Mouse (Mus musculus): ENCODE measurements at regions not wholly inside any gene's neighbourhood (a gene's known extent, or its start where the extent isn't known, plus 50 kb on each side); places are given as distances from the start of the nearest gene placed in this dataset.

DNA sequence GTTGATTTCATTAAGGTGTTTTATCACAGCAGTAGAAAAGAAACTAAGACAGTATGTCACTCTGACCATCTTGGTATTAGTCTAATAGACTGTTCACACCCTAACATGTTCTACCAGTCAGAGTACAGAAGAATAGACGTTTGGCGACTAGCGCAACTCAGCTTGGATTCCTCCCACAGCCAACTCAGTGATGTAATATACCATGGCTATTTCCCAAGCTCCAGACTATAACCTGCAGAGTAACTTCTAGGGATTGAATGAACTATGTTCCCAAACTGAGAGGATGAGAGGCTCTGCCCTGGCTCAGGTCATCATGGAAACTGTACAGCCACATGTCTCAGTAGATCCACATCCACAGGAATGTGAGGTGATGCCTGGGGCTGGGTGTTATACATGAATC, 128.6 kb upstream of the Plcz1 start:
- WGBS = 98% methylated on average over 3 of the region's 3 CpGs
- no peak overlapping the region for H3K4me2 ChIP-seq (ENCODE audit: low read length)
- no peak for ATAC-seq (ENCODE audit: insufficient number of reproducible peaks, insufficient read depth, low FRiP score, low read depth)

DNA sequence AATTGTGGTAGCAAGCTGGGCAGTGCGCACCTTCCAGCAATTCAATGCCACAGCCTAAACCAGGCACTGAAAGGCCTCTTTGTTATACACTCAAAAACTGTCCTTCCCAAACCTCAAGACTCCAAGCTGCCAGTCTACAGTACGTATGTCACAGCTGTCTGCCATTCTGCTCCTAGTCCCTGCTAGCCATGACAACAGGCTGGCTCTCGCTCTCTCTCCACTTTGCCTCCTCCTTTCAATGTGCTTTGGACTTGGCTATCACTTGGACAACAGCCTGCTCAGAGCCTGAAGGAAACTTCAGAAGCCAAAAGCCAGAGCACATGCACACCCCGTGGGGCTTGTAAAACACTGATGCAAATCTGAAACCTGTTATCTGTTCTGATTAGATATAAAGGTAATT, 125.9 kb upstream of the Plcz1 start:
- Histone ChIP-seq H3K4me3 (ENCODE audit: control insufficient read depth in 1 of 2, insufficient read depth in 1 of 2, low read depth in 1 of 2, low read length in 2 of 2) (no peak overlapping the region), H3K4me2 (ENCODE audit: low read length) (no peak overlapping the region), H3K27ac (replicated peaks in 1 of 2; ENCODE audit: control insufficient read depth in 1 of 2, insufficient read depth in 1 of 2, low read depth in 2 of 2, low read length in 2 of 2) (no peak overlapping the region), H3K36me3 (ENCODE audit: control insufficient read depth, insufficient read depth, low read length) (no peaks in the 10 kb centered on the region), H3K27me3 (ENCODE audit: control insufficient read depth, insufficient read depth, low read length) (no peaks in the 10 kb centered on the region), H3K9me3 (ENCODE audit: control insufficient read depth, low read length) (no peaks in the 10 kb centered on the region), H3K4me1 (ENCODE audit: control insufficient read depth in 2 of 2, insufficient read depth in 2 of 2, low read length in 2 of 2) (no peaks in the 10 kb centered on the region), H3K9ac (ENCODE audit: low read length) (no peak overlapping the region)
- no peak for ATAC-seq (ENCODE audit: insufficient number of reproducible peaks, insufficient read depth, low FRiP score, low read depth)
- 73% methylated on average over 4 of the region's 4 CpGs for WGBS

More for the DNA sequence above, 128.6 kb upstream of the Plcz1 start:
- Histone ChIP-seq H3K4me3 (ENCODE audit: control insufficient read depth in 1 of 2, insufficient read depth in 1 of 2, low read depth in 1 of 2, low read length in 2 of 2) (no peak overlapping the region), H3K27me3 (ENCODE audit: control insufficient read depth, insufficient read depth, low read length) (no peaks in the 10 kb centered on the region), H3K9ac (ENCODE audit: low read length) (no peak overlapping the region), H3K9me3 (ENCODE audit: control insufficient read depth, low read length) (no peaks in the 10 kb centered on the region), H3K4me1 (ENCODE audit: control insufficient read depth in 2 of 2, insufficient read depth in 2 of 2, low read length in 2 of 2) (no peaks in the 10 kb centered on the region), H3K36me3 (ENCODE audit: control insufficient read depth, insufficient read depth, low read length) (no peaks in the 10 kb centered on the region), H3K27ac (replicated peaks in 1 of 2; ENCODE audit: control insufficient read depth in 1 of 2, insufficient read depth in 1 of 2, low read depth in 2 of 2, low read length in 2 of 2) (no peak overlapping the region)

DNA sequence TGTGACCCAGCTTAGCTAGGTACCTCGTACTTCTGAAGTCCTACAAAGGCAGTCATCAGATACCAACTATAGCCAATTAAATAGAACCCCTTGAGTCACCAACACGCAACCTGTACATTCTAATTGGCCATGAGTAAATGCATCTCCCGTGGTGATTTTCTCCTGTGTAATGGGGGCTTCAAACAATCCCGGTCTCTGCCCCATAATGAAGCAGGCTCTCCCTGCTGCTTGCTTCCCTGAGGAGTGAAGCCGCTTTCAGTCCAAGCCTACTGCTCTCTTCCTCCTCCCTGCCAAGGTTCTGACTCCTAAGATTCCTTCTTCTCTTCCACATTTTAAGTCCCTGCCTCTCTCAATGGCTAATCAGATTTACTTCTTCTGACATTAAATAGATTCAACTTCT, 121.5 kb upstream of the Plcz1 start:
- Histone ChIP-seq H3K9ac (ENCODE audit: low read length) (no peak overlapping the region), H3K9me3 (ENCODE audit: control insufficient read depth, low read length) (no peaks in the 10 kb centered on the region), H3K27ac (replicated peaks in 1 of 2; ENCODE audit: control insufficient read depth in 1 of 2, insufficient read depth in 1 of 2, low read depth in 2 of 2, low read length in 2 of 2) (no peak overlapping the region), H3K4me2 (ENCODE audit: low read length) (no peak overlapping the region), H3K36me3 (ENCODE audit: control insufficient read depth, insufficient read depth, low read length) (no peaks in the 10 kb centered on the region), H3K4me1 (ENCODE audit: control insufficient read depth in 2 of 2, insufficient read depth in 2 of 2, low read length in 2 of 2) (no peaks in the 10 kb centered on the region), H3K27me3 (ENCODE audit: control insufficient read depth, insufficient read depth, low read length) (no peaks in the 10 kb centered on the region), H3K4me3 (ENCODE audit: control insufficient read depth in 1 of 2, insufficient read depth in 1 of 2, low read depth in 1 of 2, low read length in 2 of 2) (no peak overlapping the region)
- WGBS = 79% methylated on average over 5 of the region's 5 CpGs
- no peak for ATAC-seq (ENCODE audit: insufficient number of reproducible peaks, insufficient read depth, low FRiP score, low read depth)

DNA sequence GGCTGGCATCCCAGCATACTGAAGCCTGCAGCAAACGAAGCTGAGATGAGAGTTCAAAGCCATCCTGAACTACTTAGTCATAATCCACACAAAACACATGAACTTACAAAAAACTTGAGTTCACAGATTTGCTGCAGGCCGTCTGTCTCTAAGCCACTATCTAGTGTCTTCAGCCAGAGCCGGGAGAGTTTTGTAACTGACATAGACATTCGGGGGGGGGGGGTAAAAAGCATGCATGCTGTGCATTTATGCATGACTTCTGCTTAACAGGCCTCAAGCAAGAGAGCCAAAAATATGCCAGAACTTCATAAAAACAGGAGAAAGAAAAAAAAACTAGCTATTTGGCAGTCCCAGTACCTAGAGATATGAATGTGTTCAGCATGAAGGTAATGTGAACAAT, 120.2 kb upstream of the Plcz1 start:
- no peaks in the 10 kb centered on the region for H3K9me3 ChIP-seq (ENCODE audit: control insufficient read depth, low read length)
- no peak overlapping the region for H3K27ac ChIP-seq (replicated peaks in 1 of 2; ENCODE audit: control insufficient read depth in 1 of 2, insufficient read depth in 1 of 2, low read depth in 2 of 2, low read length in 2 of 2)
- H3K27me3 ChIP-seq (ENCODE audit: control insufficient read depth, insufficient read depth, low read length) = no peaks in the 10 kb centered on the region
- no peaks in the 10 kb centered on the region for H3K4me1 ChIP-seq (ENCODE audit: control insufficient read depth in 2 of 2, insufficient read depth in 2 of 2, low read length in 2 of 2)
- 73% methylated on average over 4 of the region's 4 CpGs for WGBS
- no peak overlapping the region for H3K9ac ChIP-seq (ENCODE audit: low read length)
- no peak overlapping the region for H3K4me2 ChIP-seq (ENCODE audit: low read length)
- H3K36me3 ChIP-seq (ENCODE audit: control insufficient read depth, insufficient read depth, low read length) = no peaks in the 10 kb centered on the region
- no peak for ATAC-seq (ENCODE audit: insufficient number of reproducible peaks, insufficient read depth, low FRiP score, low read depth)
- H3K4me3 ChIP-seq (ENCODE audit: control insufficient read depth in 1 of 2, insufficient read depth in 1 of 2, low read depth in 1 of 2, low read length in 2 of 2) = no peak overlapping the region

DNA sequence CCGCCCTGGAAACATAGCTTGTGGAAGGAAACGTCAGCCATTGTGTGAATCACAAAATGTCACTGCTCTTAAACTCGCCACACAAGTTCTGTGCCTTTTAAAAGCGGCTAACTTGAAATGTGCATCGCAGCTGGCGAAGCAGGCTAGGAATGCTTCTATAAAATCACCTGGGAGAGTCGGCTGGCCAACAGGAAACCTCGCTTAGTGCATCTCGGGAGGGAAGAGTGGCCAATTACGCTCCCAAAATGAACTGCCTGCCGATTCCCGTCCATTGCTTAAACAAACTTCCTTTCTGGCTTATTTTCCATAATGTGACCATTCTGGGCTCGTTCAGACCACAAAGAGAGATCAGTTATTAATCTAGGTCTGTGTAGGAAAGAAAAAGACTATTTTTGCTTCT, 119.7 kb upstream of the Plcz1 start:
- H3K4me2 ChIP-seq (ENCODE audit: low read length) = no peak overlapping the region
- WGBS = 80% methylated on average over 13 of the region's 13 CpGs

DNA sequence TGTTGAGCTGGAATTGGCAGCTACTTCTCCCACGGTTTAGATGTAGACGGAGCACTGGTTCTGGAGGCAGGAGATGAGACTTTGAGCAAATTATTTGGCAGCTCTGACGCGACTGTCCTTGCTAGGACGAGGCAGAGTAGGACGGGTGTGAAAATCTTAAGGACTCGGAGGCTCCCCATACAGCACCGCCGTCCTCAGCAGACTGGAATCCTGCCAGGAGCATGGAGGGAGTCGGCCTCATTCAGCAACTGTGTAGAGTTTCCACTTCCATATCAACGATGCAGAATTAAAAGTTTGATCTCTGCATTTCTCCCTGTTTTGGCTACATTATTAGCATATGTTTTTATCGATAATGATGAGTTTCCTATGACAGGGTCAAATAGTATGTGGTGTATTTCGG, 117.7 kb upstream of the Plcz1 start:
- no peaks in the 10 kb centered on the region for H3K36me3 ChIP-seq (ENCODE audit: control insufficient read depth, insufficient read depth, low read length)
- no peaks in the 10 kb centered on the region for H3K27me3 ChIP-seq (ENCODE audit: control insufficient read depth, insufficient read depth, low read length)
- no peaks in the 10 kb centered on the region for H3K4me1 ChIP-seq (ENCODE audit: control insufficient read depth in 2 of 2, insufficient read depth in 2 of 2, low read length in 2 of 2)
- H3K4me2 ChIP-seq (ENCODE audit: low read length) = no peak overlapping the region
- no peak overlapping the region for H3K9ac ChIP-seq (ENCODE audit: low read length)
- no peak for ATAC-seq (ENCODE audit: insufficient number of reproducible peaks, insufficient read depth, low FRiP score, low read depth)
- H3K4me3 ChIP-seq (ENCODE audit: control insufficient read depth in 1 of 2, insufficient read depth in 1 of 2, low read depth in 1 of 2, low read length in 2 of 2) = no peak overlapping the region
- H3K27ac ChIP-seq (replicated peaks in 1 of 2; ENCODE audit: control insufficient read depth in 1 of 2, insufficient read depth in 1 of 2, low read depth in 2 of 2, low read length in 2 of 2) = no peak overlapping the region
- no peaks in the 10 kb centered on the region for H3K9me3 ChIP-seq (ENCODE audit: control insufficient read depth, low read length)
- WGBS = 60% methylated on average over 13 of the region's 13 CpGs

More for the DNA sequence above, 119.7 kb upstream of the Plcz1 start:
- H3K27ac ChIP-seq (replicated peaks in 1 of 2; ENCODE audit: control insufficient read depth in 1 of 2, insufficient read depth in 1 of 2, low read depth in 2 of 2, low read length in 2 of 2) = no peak overlapping the region
- H3K4me1 ChIP-seq (ENCODE audit: control insufficient read depth in 2 of 2, insufficient read depth in 2 of 2, low read length in 2 of 2) = no peaks in the 10 kb centered on the region
- no peak for ATAC-seq (ENCODE audit: insufficient number of reproducible peaks, insufficient read depth, low FRiP score, low read depth)
- no peaks in the 10 kb centered on the region for H3K27me3 ChIP-seq (ENCODE audit: control insufficient read depth, insufficient read depth, low read length)
- no peak overlapping the region for H3K4me3 ChIP-seq (ENCODE audit: control insufficient read depth in 1 of 2, insufficient read depth in 1 of 2, low read depth in 1 of 2, low read length in 2 of 2)
- H3K36me3 ChIP-seq (ENCODE audit: control insufficient read depth, insufficient read depth, low read length) = no peaks in the 10 kb centered on the region
- H3K9me3 ChIP-seq (ENCODE audit: control insufficient read depth, low read length) = no peaks in the 10 kb centered on the region
- no peak overlapping the region for H3K9ac ChIP-seq (ENCODE audit: low read length)

DNA sequence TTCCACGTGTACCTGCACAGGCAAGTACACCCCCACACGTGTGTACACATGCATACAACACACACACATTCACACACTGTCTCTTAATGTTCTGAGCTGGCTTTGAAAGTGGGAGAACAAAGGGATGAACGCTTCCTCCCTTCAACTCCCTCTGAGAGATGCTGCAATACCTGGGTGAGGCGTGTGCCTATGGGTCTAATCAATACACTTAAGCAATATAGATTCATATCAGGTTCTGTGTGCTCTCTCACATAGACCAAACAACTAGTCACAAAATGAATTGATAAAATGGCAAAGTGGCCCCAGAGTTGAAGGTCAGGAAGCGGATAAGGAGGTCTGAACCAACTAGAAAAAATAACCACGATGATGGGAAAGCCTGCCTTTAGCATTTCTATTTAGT, 116.1 kb upstream of the Plcz1 start:
- Histone ChIP-seq H3K36me3 (ENCODE audit: control insufficient read depth, insufficient read depth, low read length) (no peaks in the 10 kb centered on the region), H3K9me3 (ENCODE audit: control insufficient read depth, low read length) (no peaks in the 10 kb centered on the region), H3K4me1 (ENCODE audit: control insufficient read depth in 2 of 2, insufficient read depth in 2 of 2, low read length in 2 of 2) (no peaks in the 10 kb centered on the region), H3K9ac (ENCODE audit: low read length) (no peak overlapping the region), H3K4me3 (ENCODE audit: control insufficient read depth in 1 of 2, insufficient read depth in 1 of 2, low read depth in 1 of 2, low read length in 2 of 2) (no peak overlapping the region), H3K27ac (replicated peaks in 1 of 2; ENCODE audit: control insufficient read depth in 1 of 2, insufficient read depth in 1 of 2, low read depth in 2 of 2, low read length in 2 of 2) (no peak overlapping the region), H3K27me3 (ENCODE audit: control insufficient read depth, insufficient read depth, low read length) (no peaks in the 10 kb centered on the region), H3K4me2 (ENCODE audit: low read length) (no peak overlapping the region)
- ATAC-seq (ENCODE audit: insufficient number of reproducible peaks, insufficient read depth, low FRiP score, low read depth) = no peak
- WGBS = 81% methylated on average over 6 of the region's 6 CpGs

DNA sequence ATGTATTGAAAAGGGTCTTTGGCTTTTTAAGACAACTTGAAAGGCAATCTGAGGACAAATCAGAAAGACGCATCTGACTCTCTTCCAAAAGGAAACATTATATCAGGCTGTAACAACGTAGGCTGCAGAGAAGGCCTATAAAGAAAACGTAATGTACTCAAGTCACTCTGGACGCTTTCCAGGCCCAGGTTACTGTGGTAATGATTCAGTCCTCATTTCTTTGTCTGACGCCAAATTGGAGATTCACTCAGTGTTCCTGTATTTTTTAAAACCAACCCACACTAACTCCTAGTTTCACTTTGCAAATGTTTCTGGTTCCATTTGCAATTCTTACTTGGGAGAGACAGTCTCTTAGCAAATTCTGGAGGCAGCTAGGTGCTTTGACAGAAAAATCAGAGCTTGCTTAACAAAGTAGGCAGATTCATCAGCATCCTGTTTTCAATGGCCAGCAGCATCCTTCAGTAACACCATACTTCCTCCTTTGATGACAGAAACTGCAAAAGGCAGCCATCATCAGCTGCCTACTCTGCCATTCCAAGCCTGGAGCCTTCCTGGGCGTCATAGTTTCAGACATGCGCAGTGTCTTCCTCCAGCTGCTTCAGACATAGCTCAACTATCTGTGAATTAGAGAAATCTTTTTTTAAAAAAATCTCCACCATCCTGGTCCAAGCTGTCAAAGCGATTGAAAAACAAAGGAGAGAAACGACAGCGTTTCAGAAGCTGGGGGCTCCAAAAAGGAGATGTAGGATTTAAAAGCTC, 111.3 kb upstream of the Plcz1 start:
- WGBS = 66% methylated on average over 10 of the region's 10 CpGs

More for the DNA sequence above, 111.3 kb upstream of the Plcz1 start:
- Histone ChIP-seq H3K27ac (replicated peaks in 1 of 2; ENCODE audit: control insufficient read depth in 1 of 2, insufficient read depth in 1 of 2, low read depth in 2 of 2, low read length in 2 of 2) (no peak overlapping the region), H3K36me3 (ENCODE audit: control insufficient read depth, insufficient read depth, low read length) (no peaks in the 10 kb centered on the region), H3K4me2 (ENCODE audit: low read length) (no peak overlapping the region), H3K4me1 (ENCODE audit: control insufficient read depth in 2 of 2, insufficient read depth in 2 of 2, low read length in 2 of 2) (no peaks in the 10 kb centered on the region), H3K9ac (ENCODE audit: low read length) (no peak overlapping the region), H3K27me3 (ENCODE audit: control insufficient read depth, insufficient read depth, low read length) (no peaks in the 10 kb centered on the region), H3K9me3 (ENCODE audit: control insufficient read depth, low read length) (no peaks in the 10 kb centered on the region), H3K4me3 (ENCODE audit: control insufficient read depth in 1 of 2, insufficient read depth in 1 of 2, low read depth in 1 of 2, low read length in 2 of 2) (no peak overlapping the region)
- ATAC-seq (ENCODE audit: insufficient number of reproducible peaks, insufficient read depth, low FRiP score, low read depth) = no peak

Measured in heart, embryonic 14.5 days (tissue).